Mouse (Mus musculus): Measurements from ENCODE around the gene Skor1.

DNA sequence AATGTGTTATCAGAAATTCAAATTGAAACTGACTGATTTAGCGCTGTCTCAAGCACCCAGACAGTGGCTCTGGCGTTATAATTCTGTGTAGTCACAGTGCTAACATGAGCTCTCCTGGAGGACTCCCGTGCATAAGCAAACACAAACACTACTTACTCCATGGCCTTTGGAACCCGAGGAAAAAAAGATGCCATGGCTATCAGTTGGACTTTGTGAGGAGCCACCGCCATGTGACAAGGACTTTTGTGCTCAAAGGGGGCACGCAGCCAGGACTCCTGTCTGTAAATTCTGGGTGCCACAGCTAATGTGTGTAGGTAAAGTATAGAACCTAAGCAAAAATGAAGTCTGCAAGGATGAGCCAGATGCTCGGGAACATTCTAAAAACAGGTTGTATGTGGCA, 36.5 kb upstream of the Skor1 start:
- no peak for TF ChIP-seq CTCF (IDR thresholded peaks at IDR 0.05; ENCODE audit: low read depth)
- no peak for TF ChIP-seq EP300 (IDR thresholded peaks at IDR 0.05; ENCODE audit: low read depth)

Measured in liver, postnatal 0 days (tissue).